Mouse (Mus musculus) CD4-positive naive resting alpha-beta T cell, adult 76 days (primary cell): ENCODE data around the gene Zfp976. TPM values are rescaled to one million over a fixed set of nuclear protein-coding genes. Genes with fewer than 3 reads are reported as not detected.

Experiments
- total RNA-seq: library from RNA; stranded (reverse); gene quantifications from one replicate; pipeline ENCODE4 v1.2.4, GENCODE M21; 2023

Zfp976 gene
- total RNA-seq: not detected

GRCm38 (mm10) chr7:42642152-42643115, at the start of gene Zfp976:
Gene Zfp976 (minus strand): TSS chr7:42642588.

GRCm38 (mm10) chr7:42592413-42592812, 50.0 kb downstream of the Zfp976 start, which contains the start of gene Zfp977:
Gene Zfp977 (minus strand): TSS chr7:42592547.

GRCm38 (mm10) chr7:42578488-42578887, 63.9 kb downstream of the Zfp976 start, which contains the start of gene Gm21028:
Gene Gm21028 (minus strand): TSS chr7:42578588.

Other genes with a start within 250 kb of the Zfp976 start
- gene 4933421I07Rik, start 194.5 kb downstream of the Zfp976 start, total RNA-seq: not detected
- 23.7 TPM for gene Zfp141, start 136.8 kb downstream of the Zfp976 start, total RNA-seq
- gene Gm21028, start 64.0 kb downstream of the Zfp976 start, total RNA-seq: not detected
- not detected for gene Zfp977, start 50.0 kb downstream of the Zfp976 start, total RNA-seq
- 0.29 TPM for gene Zfp975, start 50.2 kb upstream of the Zfp976 start, total RNA-seq
- gene Gm17067, start 84.4 kb upstream of the Zfp976 start, total RNA-seq: not detected
- not detected for gene Vmn2r62, start 150.9 kb upstream of the Zfp976 start, total RNA-seq
- gene Gm2381, start 224.6 kb upstream of the Zfp976 start, total RNA-seq: not detected